Mouse (Mus musculus): Measurements from ENCODE around the gene Tubb3. TPM values are rescaled to one million over a fixed set of nuclear protein-coding genes. Genes with fewer than 3 reads are reported as not detected.

The Tubb3 gene
- 2,090 and 2,148 TPM in 2 replicates for polyA plus RNA-seq (2015; fragmentation: Nextera tagmentation; extraction: Ambion mirVana)

GRCm38 (mm10) chr8:123411246-123411645, at the start of gene Tubb3:
Gene Tubb3 (plus strand): TSS chr8:123411424.
- Histone ChIP-seq H3K4me3 (ENCODE audit: low read depth, low read length) (peak within 1 kb of the TSS; percentile 93), H3K36me3 (ENCODE audit: control insufficient read depth, insufficient read depth, low read length) (no peaks in the 10 kb centered on the region), H3K9me3 (replicated peaks; ENCODE audit: control insufficient read depth, low read length, poor library complexity, severe bottlenecking) (no peaks in the 10 kb centered on the region), H3K27me3 (ENCODE audit: control insufficient read depth, insufficient read depth, low read depth, low read length) (no peaks in the 10 kb centered on the region), H3K9ac (ENCODE audit: low read depth, low read length) (peak within 1 kb of the TSS; percentile 100), H3K27ac (ENCODE audit: low read length) (peak within 1 kb of the TSS; percentile 99), H3K4me1 (ENCODE audit: control insufficient read depth, insufficient read depth, low read length) (peaks cover 26% of the 10 kb centered on the region), H3K4me2 (ENCODE audit: low read length) (peak within 1 kb of the TSS; percentile 99)
- peak; percentile 95 for ATAC-seq
- WGBS, result under 1% methylated on average over 29 of the region's 29 CpGs

- H3K36me3 ChIP-seq (ENCODE audit: control insufficient read depth, insufficient read depth, low read length), result peaks cover 9% of the 10 kb centered on the region
- peak; percentile 95 for ATAC-seq
- no peaks in the 10 kb centered on the region for H3K9me3 ChIP-seq (replicated peaks; ENCODE audit: control insufficient read depth, low read length, poor library complexity, severe bottlenecking)
- under 1% methylated on average over 75 of the region's 75 CpGs for WGBS
- peak within 1 kb of the TSS; percentile 76 for H3K4me3 ChIP-seq (ENCODE audit: low read depth, low read length)
- peak within 1 kb of the TSS; percentile 67 for H3K4me2 ChIP-seq (ENCODE audit: low read length)
- peaks cover 17% of the 10 kb centered on the region for H3K4me1 ChIP-seq (ENCODE audit: control insufficient read depth, insufficient read depth, low read length)
- H3K27ac ChIP-seq (ENCODE audit: low read length), result peak within 1 kb of the TSS; percentile 85
- no peaks in the 10 kb centered on the region for H3K27me3 ChIP-seq (ENCODE audit: control insufficient read depth, insufficient read depth, low read depth, low read length)
- peak within 1 kb of the TSS; percentile 90 for H3K9ac ChIP-seq (ENCODE audit: low read depth, low read length)
These were observed 37.6 kb upstream of the Tubb3 start, which contains the start of gene Tcf25 for GRCm38 (mm10) chr8:123373403-123374238. Gene Tcf25 (plus strand): TSS chr8:123373753.

- H3K4me1 ChIP-seq (ENCODE audit: control insufficient read depth, insufficient read depth, low read length), result peaks cover 17% of the 10 kb centered on the region
These were observed 37.0 kb upstream of the Tubb3 start for GRCm38 (mm10) chr8:123374239-123374578.

GRCm38 (mm10) chr8:123375701-123376100, 35.5 kb upstream of the Tubb3 start:
- ATAC-seq, result no peak
- Histone ChIP-seq H3K4me3 (ENCODE audit: low read depth, low read length) (no peak overlapping the region), H3K4me2 (ENCODE audit: low read length) (no peak overlapping the region), H3K4me1 (ENCODE audit: control insufficient read depth, insufficient read depth, low read length) (peaks cover 17% of the 10 kb centered on the region), H3K9me3 (replicated peaks; ENCODE audit: control insufficient read depth, low read length, poor library complexity, severe bottlenecking) (no peaks in the 10 kb centered on the region), H3K27ac (ENCODE audit: low read length) (no peak overlapping the region), H3K36me3 (ENCODE audit: control insufficient read depth, insufficient read depth, low read length) (no peaks in the 10 kb centered on the region; the same call in 1 of the 2 replicates), H3K9ac (ENCODE audit: low read depth, low read length) (no peak overlapping the region), H3K27me3 (ENCODE audit: control insufficient read depth, insufficient read depth, low read depth, low read length) (no peaks in the 10 kb centered on the region)
- 81% methylated on average over 10 of the region's 10 CpGs for WGBS

More at GRCm38 (mm10) chr8:123374239-123374578, 37.0 kb upstream of the Tubb3 start:
- peak overlapping the region; percentile 67 for H3K4me2 ChIP-seq (ENCODE audit: low read length)
- ATAC-seq, result peak; percentile 69
- H3K36me3 ChIP-seq (ENCODE audit: control insufficient read depth, insufficient read depth, low read length), result peaks cover 5% of the 10 kb centered on the region
- 0% methylated on average over 16 of the region's 20 CpGs for whole genome bisulfite sequencing
- peak overlapping the region; percentile 90 for H3K9ac ChIP-seq (ENCODE audit: low read depth, low read length)
- no peaks in the 10 kb centered on the region for H3K27me3 ChIP-seq (ENCODE audit: control insufficient read depth, insufficient read depth, low read depth, low read length)
- H3K4me3 ChIP-seq (ENCODE audit: low read depth, low read length), result peak overlapping the region; percentile 76
- no peaks in the 10 kb centered on the region for H3K9me3 ChIP-seq (replicated peaks; ENCODE audit: control insufficient read depth, low read length, poor library complexity, severe bottlenecking)
- H3K27ac ChIP-seq (ENCODE audit: low read length), result peak overlapping the region; percentile 85

- Histone ChIP-seq H3K9me3 (replicated peaks; ENCODE audit: control insufficient read depth, low read length, poor library complexity, severe bottlenecking) (no peaks in the 10 kb centered on the region), H3K27ac (ENCODE audit: low read length) (peak overlapping the region; percentile 22; the same call in 1 of the 2 replicates), H3K4me1 (ENCODE audit: control insufficient read depth, insufficient read depth, low read length) (peaks cover 17% of the 10 kb centered on the region), H3K4me2 (ENCODE audit: low read length) (no peak overlapping the region), H3K4me3 (ENCODE audit: low read depth, low read length) (no peak overlapping the region), H3K27me3 (ENCODE audit: control insufficient read depth, insufficient read depth, low read depth, low read length) (no peaks in the 10 kb centered on the region), H3K36me3 (ENCODE audit: control insufficient read depth, insufficient read depth, low read length) (peaks cover 1% of the 10 kb centered on the region; the same call in 1 of the 2 replicates), H3K9ac (ENCODE audit: low read depth, low read length) (0 out of 2 replicates have a peak overlapping the region, but pooled peaks have one; percentile 14)
- ATAC-seq, result no peak
- 58% methylated on average over 8 of the region's 8 CpGs for WGBS
These were observed 35.1 kb upstream of the Tubb3 start for GRCm38 (mm10) chr8:123376106-123376505.

GRCm38 (mm10) chr8:123381711-123382110, 29.5 kb upstream of the Tubb3 start:
- H3K9ac ChIP-seq (ENCODE audit: low read depth, low read length), result no peak overlapping the region
- H3K36me3 ChIP-seq (ENCODE audit: control insufficient read depth, insufficient read depth, low read length), result peaks cover 41% of the 10 kb centered on the region
- H3K27ac ChIP-seq (ENCODE audit: low read length), result no peak overlapping the region
- WGBS, result 98% methylated on average over 4 of the region's 4 CpGs
- H3K4me3 ChIP-seq (ENCODE audit: low read depth, low read length), result no peak overlapping the region
- H3K4me1 ChIP-seq (ENCODE audit: control insufficient read depth, insufficient read depth, low read length), result no peaks in the 10 kb centered on the region
- no peaks in the 10 kb centered on the region for H3K27me3 ChIP-seq (ENCODE audit: control insufficient read depth, insufficient read depth, low read depth, low read length)
- H3K4me2 ChIP-seq (ENCODE audit: low read length), result no peak overlapping the region
- H3K9me3 ChIP-seq (replicated peaks; ENCODE audit: control insufficient read depth, low read length, poor library complexity, severe bottlenecking), result no peaks in the 10 kb centered on the region
- no peak for ATAC-seq

GRCm38 (mm10) chr8:123382516-123382915, 28.7 kb upstream of the Tubb3 start:
- no peak overlapping the region for H3K9ac ChIP-seq (ENCODE audit: low read depth, low read length)
- H3K4me2 ChIP-seq (ENCODE audit: low read length), result no peak overlapping the region
- H3K27ac ChIP-seq (ENCODE audit: low read length), result no peak overlapping the region
- ATAC-seq, result no peak
- no peaks in the 10 kb centered on the region for H3K9me3 ChIP-seq (replicated peaks; ENCODE audit: control insufficient read depth, low read length, poor library complexity, severe bottlenecking)
- H3K4me3 ChIP-seq (ENCODE audit: low read depth, low read length), result no peak overlapping the region
- H3K27me3 ChIP-seq (ENCODE audit: control insufficient read depth, insufficient read depth, low read depth, low read length), result no peaks in the 10 kb centered on the region
- whole genome bisulfite sequencing, result 92% methylated on average over 8 of the region's 8 CpGs
- no peaks in the 10 kb centered on the region for H3K4me1 ChIP-seq (ENCODE audit: control insufficient read depth, insufficient read depth, low read length)
- H3K36me3 ChIP-seq (ENCODE audit: control insufficient read depth, insufficient read depth, low read length), result peaks cover 47% of the 10 kb centered on the region

- 73% methylated on average over 9 of the region's 9 CpGs for WGBS
- H3K27me3 ChIP-seq (ENCODE audit: control insufficient read depth, insufficient read depth, low read depth, low read length), result no peaks in the 10 kb centered on the region
- H3K36me3 ChIP-seq (ENCODE audit: control insufficient read depth, insufficient read depth, low read length), result peaks cover 52% of the 10 kb centered on the region
- H3K9me3 ChIP-seq (replicated peaks; ENCODE audit: control insufficient read depth, low read length, poor library complexity, severe bottlenecking), result no peaks in the 10 kb centered on the region
- H3K9ac ChIP-seq (ENCODE audit: low read depth, low read length), result no peak overlapping the region
- H3K4me1 ChIP-seq (ENCODE audit: control insufficient read depth, insufficient read depth, low read length), result no peaks in the 10 kb centered on the region
- H3K27ac ChIP-seq (ENCODE audit: low read length), result no peak overlapping the region
- ATAC-seq, result no peak
- H3K4me2 ChIP-seq (ENCODE audit: low read length), result no peak overlapping the region
- H3K4me3 ChIP-seq (ENCODE audit: low read depth, low read length), result no peak overlapping the region
These were observed 26.2 kb upstream of the Tubb3 start for GRCm38 (mm10) chr8:123384883-123385540.

- H3K27me3 ChIP-seq (ENCODE audit: control insufficient read depth, insufficient read depth, low read depth, low read length), result no peaks in the 10 kb centered on the region
- peaks cover 47% of the 10 kb centered on the region for H3K36me3 ChIP-seq (ENCODE audit: control insufficient read depth, insufficient read depth, low read length)
These were observed 24.2 kb upstream of the Tubb3 start for GRCm38 (mm10) chr8:123387041-123387440.

More at GRCm38 (mm10) chr8:123387041-123387440, 24.2 kb upstream of the Tubb3 start:
- 87% methylated on average over 3 of the region's 3 CpGs for WGBS
- ATAC-seq, result no peak
- H3K9me3 ChIP-seq (replicated peaks; ENCODE audit: control insufficient read depth, low read length, poor library complexity, severe bottlenecking), result no peaks in the 10 kb centered on the region
- no peak overlapping the region for H3K4me2 ChIP-seq (ENCODE audit: low read length)
- H3K4me1 ChIP-seq (ENCODE audit: control insufficient read depth, insufficient read depth, low read length), result no peaks in the 10 kb centered on the region
- no peak overlapping the region for H3K27ac ChIP-seq (ENCODE audit: low read length)
- H3K9ac ChIP-seq (ENCODE audit: low read depth, low read length), result no peak overlapping the region
- no peak overlapping the region for H3K4me3 ChIP-seq (ENCODE audit: low read depth, low read length)
